22 mouse cellular contexts compared by ENCODE assay signal in genomic region chr19:26661198-26661597, GRCm38 (mm10).
"Had no signal": no experiment of that assay in that cellular context is flagged by ENCODE, and none has a peak within 500 bp of the region (broad histone marks: within the 10 kb centered on the region; RNA-seq: fewer than 3 reads in every experiment).

No protein-coding gene starts in this region.

- H3K9ac ChIP-seq: kidney, embryonic 15.5 days; limb, embryonic 12.5 days; limb, embryonic 15.5 days; liver, embryonic 14.5 days; liver, postnatal 0 days; lung, embryonic 14.5 days; midbrain, embryonic 12.5 days; midbrain, embryonic 15.5 days; neural tube, embryonic 12.5 days; neural tube, embryonic 15.5 days had no signal

- ATAC-seq: liver, postnatal 0 days; lung, postnatal 0 days; midbrain, embryonic 15.5 days had no signal

- H3K36me3 ChIP-seq: midbrain, embryonic 12.5 days; midbrain, embryonic 15.5 days; neural tube, embryonic 12.5 days had no signal

- H3K9me3 ChIP-seq: kidney, embryonic 15.5 days; limb, embryonic 12.5 days; limb, embryonic 15.5 days; midbrain, embryonic 12.5 days; midbrain, embryonic 15.5 days; neural tube, embryonic 12.5 days; neural tube, embryonic 15.5 days had no signal

- H3K27ac ChIP-seq: kidney, embryonic 15.5 days; limb, embryonic 12.5 days; limb, embryonic 15.5 days; liver, embryonic 14.5 days; macrophage; midbrain, embryonic 12.5 days; midbrain, embryonic 15.5 days; neural tube, embryonic 12.5 days; neural tube, embryonic 15.5 days; stomach, postnatal 0 days had no signal

- DNase-seq: kidney, postnatal 25 days; left cerebral cortex, postnatal 4 days; liver, postnatal 0 days; lung, embryonic 14.5 days; right cerebral cortex, adult 18-20 months; right cerebral cortex, postnatal 14 days; right cerebral cortex, postnatal 4 days; thymus, adult 2 months; thymus, postnatal 14 days; thymus, postnatal 4 days had no signal

- H3K4me3 ChIP-seq: kidney, embryonic 15.5 days; limb, embryonic 12.5 days; limb, embryonic 15.5 days; midbrain, embryonic 12.5 days; midbrain, embryonic 15.5 days; neural tube, embryonic 12.5 days; neural tube, embryonic 15.5 days had no signal

- H3K4me1 ChIP-seq: kidney, embryonic 15.5 days; limb, embryonic 15.5 days; midbrain, embryonic 12.5 days; midbrain, embryonic 15.5 days; neural tube, embryonic 12.5 days had no signal

- H3K4me2 ChIP-seq: kidney, embryonic 15.5 days; limb, embryonic 12.5 days; limb, embryonic 15.5 days; liver, embryonic 11.5 days; lung, embryonic 14.5 days; midbrain, embryonic 12.5 days; midbrain, embryonic 15.5 days; neural tube, embryonic 12.5 days; neural tube, embryonic 15.5 days had no signal

- H3K27me3 ChIP-seq: kidney, embryonic 15.5 days; limb, embryonic 12.5 days; limb, embryonic 15.5 days; midbrain, embryonic 12.5 days; midbrain, embryonic 15.5 days; neural tube, embryonic 12.5 days; neural tube, embryonic 15.5 days had no signal
